Mouse (Mus musculus) spleen, adult 2 months (tissue): ENCODE data around the gene Tnfrsf23. TPM values are rescaled to one million over a fixed set of nuclear protein-coding genes. Genes with fewer than 3 reads are reported as not detected.
A peak's percentile ranks its signal among the peaks of the same experiment; 100 is the strongest.
"Not testable (repeated sequence)": the region's sequence is repeated elsewhere in the genome, so short reads cannot be mapped to it uniquely, and the experiment has no call there.

Experiments
- DNase-seq, 2 experiments: peaks; one replicate each; pipeline versions ENCODE4 v3.0.0 to v3.0.0-alpha.2; 2012 to 2021; ENCODE audit warnings: low spot score in 2 of 2, low read depth in 1 of 2
- H3K27ac ChIP-seq: fragments of 200-500 bp; 2 replicates; pipeline ENCODE4 v1.5.1; 2012; ENCODE audit warnings: low read length, inconsistent platforms; ENCODE audit not compliant: insufficient read depth
- H3K27me3 ChIP-seq: fragments of 200-500 bp; 2 replicates; pipeline ENCODE4 v1.6.1; 2012; ENCODE audit warnings: mild to moderate bottlenecking, moderate library complexity, low read length, inconsistent platforms; ENCODE audit not compliant: control insufficient read depth, insufficient read depth
- H3K36me3 ChIP-seq: fragments of 200-500 bp; 2 replicates; pipeline ENCODE4 v1.6.1; 2012; ENCODE audit warnings: mild to moderate bottlenecking, low read length, inconsistent platforms; ENCODE audit not compliant: control insufficient read depth, insufficient read depth
- H3K4me1 ChIP-seq: fragments of 200-500 bp; 2 replicates; pipeline ENCODE4 v1.6.1; 2011; ENCODE audit warnings: inconsistent platforms; ENCODE audit not compliant: control insufficient read depth, insufficient read depth, insufficient read length
- H3K4me3 ChIP-seq: fragments of 200-500 bp; 2 replicates; pipeline ENCODE4 v1.5.1; 2011; ENCODE audit warnings: mild to moderate bottlenecking, inconsistent platforms; ENCODE audit not compliant: insufficient read depth, insufficient read length; ENCODE audit errors: extremely low read depth
- CTCF ChIP-seq: fragments of 200-500 bp; IDR thresholded peaks from 2 replicates; pipeline ENCODE4 v1.5.1; 2011; ENCODE audit warnings: mild to moderate bottlenecking, inconsistent platforms; ENCODE audit not compliant: insufficient read depth, insufficient read length, insufficient replicate concordance; ENCODE audit errors: extremely low read depth
- POLR2A ChIP-seq: fragments of 200-500 bp; IDR thresholded peaks from 2 replicates; pipeline ENCODE4 v1.6.1; 2011; ENCODE audit warnings: low read depth, low read length, inconsistent platforms
- WGBS: fragments of 180-500 bp; shearing (Covaris S2); methylation state at CpG from one replicate; pipeline ENCODE4 v1.1.7; 2018; 5-methylcytosine and 5-hydroxymethylcytosine counted together
- polyA plus RNA-seq: library from polyadenylated mRNA; depleted of rRNA; stranded (reverse); fragments of >200 nt; gene quantifications from 2 replicates; pipeline ENCODE4 v1.2.3, GENCODE M21; 2012

Tnfrsf23 gene
- polyA plus RNA-seq, 1 experiment = 0.99 TPM

GRCm38 (mm10) chr7:143681566-143681965 lies 4.1 kb downstream of the Tnfrsf23 start:
- Histone ChIP-seq H3K4me3 (no peak overlapping the region), H3K4me1 (no peaks in the 10 kb centered on the region), H3K27me3 (no peaks in the 10 kb centered on the region), H3K36me3 (no peaks in the 10 kb centered on the region), H3K27ac (no peak overlapping the region)
- 100% methylated on average over 1 of the region's 1 CpGs for WGBS
- DNase-seq = no peak
- TF ChIP-seq CTCF (no peak), POLR2A (no peak)

GRCm38 (mm10) chr7:143680836-143681235 lies 4.8 kb downstream of the Tnfrsf23 start:
- H3K27ac ChIP-seq, H3K4me1 ChIP-seq, DNase-seq, H3K27me3 ChIP-seq, H3K36me3 ChIP-seq, H3K4me3 ChIP-seq: not testable (repeated sequence)
- 54% methylated on average over 2 of the region's 2 CpGs for WGBS

- 87% methylated on average over 2 of the region's 2 CpGs for WGBS
- not testable (repeated sequence) for H3K36me3 ChIP-seq, H3K27me3 ChIP-seq, H3K27ac ChIP-seq, H3K4me3 ChIP-seq, H3K4me1 ChIP-seq, DNase-seq
Measured at GRCm38 (mm10) chr7:143679650-143680049, 6.0 kb downstream of the Tnfrsf23 start.

GRCm38 (mm10) chr7:143666427-143667311 lies 19.0 kb downstream of the Tnfrsf23 start:
- TF ChIP-seq CTCF = no peak
- no peak for TF ChIP-seq POLR2A
- H3K4me1 ChIP-seq = no peaks in the 10 kb centered on the region
- no peak overlapping the region; the same call in 1 of the 2 replicates for H3K27ac ChIP-seq
- peak in 1 of 2 experiments; percentile 50 for DNase-seq
- H3K27me3 ChIP-seq = no peaks in the 10 kb centered on the region
- H3K36me3 ChIP-seq = no peaks in the 10 kb centered on the region
- no peak overlapping the region for H3K4me3 ChIP-seq

GRCm38 (mm10) chr7:143663470-143663869 lies 22.2 kb downstream of the Tnfrsf23 start:
- no peak overlapping the region for H3K27ac ChIP-seq
- no peaks in the 10 kb centered on the region for H3K27me3 ChIP-seq
- H3K36me3 ChIP-seq = no peaks in the 10 kb centered on the region
- H3K4me3 ChIP-seq = no peak overlapping the region
- TF ChIP-seq CTCF (no peak), POLR2A (no peak)
- 85% methylated on average over 2 of the region's 2 CpGs for WGBS
- no peaks in the 10 kb centered on the region for H3K4me1 ChIP-seq
- no peak for DNase-seq

- TF ChIP-seq POLR2A (no peak), CTCF (no peak)
- no peaks in the 10 kb centered on the region for H3K27me3 ChIP-seq
- no peaks in the 10 kb centered on the region for H3K36me3 ChIP-seq
- no peak for DNase-seq
- no peaks in the 10 kb centered on the region for H3K4me1 ChIP-seq
- H3K4me3 ChIP-seq = no peak overlapping the region
- no peak overlapping the region for H3K27ac ChIP-seq
Measured at GRCm38 (mm10) chr7:143660797-143661196, 24.9 kb downstream of the Tnfrsf23 start.

GRCm38 (mm10) chr7:143649769-143650346 lies 35.8 kb downstream of the Tnfrsf23 start:
- 52% methylated on average over 10 of the region's 10 CpGs for WGBS
- DNase-seq, H3K4me3 ChIP-seq, H3K36me3 ChIP-seq, H3K27me3 ChIP-seq, H3K4me1 ChIP-seq, H3K27ac ChIP-seq: not testable (repeated sequence)
